In the genomic region with DNA sequence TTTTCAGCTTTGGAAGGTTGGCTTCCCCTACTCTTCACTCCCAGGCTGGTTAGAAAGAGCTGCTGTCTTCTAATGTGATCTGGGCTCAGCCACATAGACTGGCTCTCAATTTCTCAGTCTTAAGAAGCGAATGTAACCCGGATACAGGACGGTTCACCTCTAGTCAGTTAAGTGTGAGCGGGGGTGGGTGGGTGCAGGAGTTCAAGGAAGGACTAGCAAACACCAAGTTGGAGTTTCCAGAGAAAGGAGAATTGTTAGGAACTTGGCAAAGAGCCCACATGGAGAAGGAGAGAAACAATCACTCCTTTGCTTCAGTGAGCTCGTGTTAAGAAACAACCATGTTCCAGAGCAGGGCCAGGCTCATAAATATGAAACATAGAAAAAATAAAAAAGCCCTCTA, we compare ENCODE assay signal across 18 mouse cellular contexts.
DNase-seq lines count a peak whose midpoint lies in the region; ATAC-seq and TF ChIP-seq lines count a peak whose summit lies in the region.
"Had no signal": no experiment of that assay in that cellular context is flagged by ENCODE, and none has a peak within 500 bp of the region (broad histone marks: within the 10 kb centered on the region; RNA-seq: fewer than 3 reads in every experiment).

No protein-coding gene starts in this region.

- H3K27me3 ChIP-seq in intestine, embryonic 15.5 days (replicated peaks), result no peaks in the 10 kb centered on the region
- H3K27me3 ChIP-seq in intestine, embryonic 16.5 days (replicated peaks; ENCODE audit: control insufficient read depth, insufficient read depth, low read length), result no peaks in the 10 kb centered on the region
- no peaks in the 10 kb centered on the region for H3K27me3 ChIP-seq in lung, embryonic 15.5 days
- no peaks in the 10 kb centered on the region for H3K27me3 ChIP-seq in embryonic facial prominence, embryonic 13.5 days
- no peaks in the 10 kb centered on the region for H3K27me3 ChIP-seq in limb, embryonic 14.5 days (ENCODE audit: control insufficient read depth, insufficient read depth, low read length)

- no peak overlapping the region for H3K9ac ChIP-seq in intestine, embryonic 15.5 days
- no peak overlapping the region for H3K9ac ChIP-seq in intestine, embryonic 16.5 days (ENCODE audit: low read depth, low read length)
- no peak overlapping the region for H3K9ac ChIP-seq in lung, embryonic 15.5 days
- H3K9ac ChIP-seq in embryonic facial prominence, embryonic 13.5 days, result no peak overlapping the region
- H3K9ac ChIP-seq in limb, embryonic 14.5 days (ENCODE audit: low read depth, low read length, severe bottlenecking), result no peak overlapping the region
- H3K9ac ChIP-seq: hindbrain, embryonic 14.5 days; liver, postnatal 0 days had no signal

- no peak for TF ChIP-seq POLR2A in limb, embryonic 14.5 days (IDR thresholded peaks at IDR 0.05; ENCODE audit: borderline replicate concordance, extremely low read depth, insufficient read depth, insufficient read length)

- H3K27ac ChIP-seq in intestine, embryonic 15.5 days, result no peak overlapping the region
- no peak overlapping the region for H3K27ac ChIP-seq in intestine, embryonic 16.5 days (ENCODE audit: low read length)
- peak overlapping the region; percentile 9; the same call in 1 of the 2 replicates for H3K27ac ChIP-seq in lung, embryonic 15.5 days
- peak overlapping the region; percentile 72 for H3K27ac ChIP-seq in embryonic facial prominence, embryonic 13.5 days
- no peak overlapping the region for H3K27ac ChIP-seq in limb, embryonic 14.5 days (replicated peaks; ENCODE audit: low read depth, low read length)
- H3K27ac ChIP-seq: heart, adult 2 months; hindbrain, embryonic 14.5 days; layer of hippocampus, adult 2 months; left cerebral cortex, adult 2 months had no signal

- no peaks in the 10 kb centered on the region for H3K36me3 ChIP-seq in intestine, embryonic 15.5 days
- no peaks in the 10 kb centered on the region for H3K36me3 ChIP-seq in intestine, embryonic 16.5 days (ENCODE audit: control insufficient read depth, insufficient read depth, low read length)
- H3K36me3 ChIP-seq in lung, embryonic 15.5 days, result no peaks in the 10 kb centered on the region
- no peaks in the 10 kb centered on the region for H3K36me3 ChIP-seq in embryonic facial prominence, embryonic 13.5 days
- H3K36me3 ChIP-seq in limb, embryonic 14.5 days (ENCODE audit: control insufficient read depth, insufficient read depth, low read length), result no peaks in the 10 kb centered on the region
- H3K36me3 ChIP-seq: G1E had no signal

- H3K9me3 ChIP-seq in intestine, embryonic 15.5 days, result no peaks in the 10 kb centered on the region
- H3K9me3 ChIP-seq in intestine, embryonic 16.5 days (ENCODE audit: control insufficient read depth, low read length), result no peaks in the 10 kb centered on the region
- H3K9me3 ChIP-seq in lung, embryonic 15.5 days, result no peaks in the 10 kb centered on the region
- no peaks in the 10 kb centered on the region for H3K9me3 ChIP-seq in embryonic facial prominence, embryonic 13.5 days
- no peaks in the 10 kb centered on the region for H3K9me3 ChIP-seq in limb, embryonic 14.5 days (ENCODE audit: control insufficient read depth, low read length)

- no peak for DNase-seq in lung, postnatal 36 days
- peak; percentile 38 for DNase-seq in limb, embryonic 14.5 days (ENCODE audit: low spot score)
- DNase-seq in right cerebral cortex, postnatal 4 days, result no peak
- DNase-seq: cerebellum, postnatal 14 days; heart, adult 2 months; liver, postnatal 0 days; right cerebral cortex, postnatal 25 days had no signal

- WGBS in intestine, embryonic 15.5 days, result 61% methylated on average over 5 of the region's 5 CpGs
- 60% methylated on average over 5 of the region's 5 CpGs for WGBS in intestine, embryonic 16.5 days
- WGBS in lung, embryonic 15.5 days, result 41% methylated on average over 5 of the region's 5 CpGs
- 64% methylated on average over 5 of the region's 5 CpGs for WGBS in embryonic facial prominence, embryonic 13.5 days
- WGBS in limb, embryonic 14.5 days, result 49% methylated on average over 5 of the region's 5 CpGs

- H3K4me2 ChIP-seq in intestine, embryonic 15.5 days (replicated peaks), result no peak overlapping the region
- no peak overlapping the region for H3K4me2 ChIP-seq in intestine, embryonic 16.5 days (ENCODE audit: low read depth, low read length)
- H3K4me2 ChIP-seq in lung, embryonic 15.5 days, result no peak overlapping the region
- H3K4me2 ChIP-seq in embryonic facial prominence, embryonic 13.5 days, result no peak overlapping the region
- H3K4me2 ChIP-seq in limb, embryonic 14.5 days (replicated peaks; ENCODE audit: low read depth, low read length, severe bottlenecking), result no peak overlapping the region
- H3K4me2 ChIP-seq: hindbrain, embryonic 14.5 days had no signal

- no peaks in the 10 kb centered on the region for H3K4me1 ChIP-seq in intestine, embryonic 15.5 days (replicated peaks)
- no peaks in the 10 kb centered on the region for H3K4me1 ChIP-seq in intestine, embryonic 16.5 days (ENCODE audit: control insufficient read depth, insufficient read depth, low read length)
- H3K4me1 ChIP-seq in lung, embryonic 15.5 days, result peaks cover 19% of the 10 kb centered on the region; the same call in 1 of the 2 replicates
- peaks cover 29% of the 10 kb centered on the region for H3K4me1 ChIP-seq in embryonic facial prominence, embryonic 13.5 days
- H3K4me1 ChIP-seq in limb, embryonic 14.5 days (ENCODE audit: control insufficient read depth, insufficient read depth, low read length), result 0 out of 2 replicates have a peak, but pooled peaks cover 4% of the 10 kb centered on the region

- ATAC-seq in intestine, embryonic 15.5 days, result peak; percentile 23; the same call in 1 of the 2 replicates
- ATAC-seq in intestine, embryonic 16.5 days, result no peak
- ATAC-seq in lung, embryonic 15.5 days (ENCODE audit: borderline replicate concordance, extremely low read depth, low FRiP score, low TSS enrichment), result peak; percentile 52; the same call in 1 of the 2 replicates
- ATAC-seq in embryonic facial prominence, embryonic 13.5 days (ENCODE audit: insufficient number of reproducible peaks, insufficient read depth, low FRiP score, low TSS enrichment, low read depth), result no peak
- no peak; the same call in 1 of the 2 replicates for ATAC-seq in limb, embryonic 14.5 days (ENCODE audit: low FRiP score, low read depth)
- ATAC-seq in megakaryocyte progenitor cell, adult 5-6 weeks (replicated peaks; ENCODE audit: poor library complexity), result no peak
- ATAC-seq: forebrain, embryonic 16.5 days; intestine, postnatal 0 days; liver, postnatal 0 days had no signal

- no peak overlapping the region for H3K4me3 ChIP-seq in intestine, embryonic 15.5 days (replicated peaks)
- no peak overlapping the region for H3K4me3 ChIP-seq in intestine, embryonic 16.5 days (ENCODE audit: low read length)
- H3K4me3 ChIP-seq in lung, embryonic 15.5 days, result no peak overlapping the region
- H3K4me3 ChIP-seq in embryonic facial prominence, embryonic 13.5 days, result no peak overlapping the region
- no peak overlapping the region for H3K4me3 ChIP-seq in limb, embryonic 14.5 days (replicated peaks; ENCODE audit: low read length)
- H3K4me3 ChIP-seq: heart, adult 2 months; layer of hippocampus, adult 2 months; left cerebral cortex, adult 2 months had no signal

Comparison
In these comparisons a context has a peak if more than half of its experiments do, and no peak if none do; other contexts are left out.
1. ATAC-seq: peak in intestine, embryonic 15.5 days (single experiment) and lung, embryonic 15.5 days (single experiment); none in intestine, embryonic 16.5 days (single experiment), embryonic facial prominence, embryonic 13.5 days (single experiment), limb, embryonic 14.5 days (single experiment) and megakaryocyte progenitor cell, adult 5-6 weeks (single experiment).
2. H3K27ac ChIP-seq: peak in lung, embryonic 15.5 days (single experiment) and embryonic facial prominence, embryonic 13.5 days (single experiment); none in intestine, embryonic 15.5 days (single experiment), intestine, embryonic 16.5 days (single experiment) and limb, embryonic 14.5 days (single experiment).